Mouse (Mus musculus) stomach, embryonic 14.5 days (tissue): Measurements from ENCODE around the gene Ndrg3. TPM values are rescaled to one million over a fixed set of nuclear protein-coding genes. Genes with fewer than 3 reads are reported as not detected.

Experiments used
- ATAC-seq: fragments of 200-750 bp; cut with Nextera tagmentation; 2 replicates; pipeline ENCODE4 v1.8.0; 2017; ENCODE audit warnings: low read depth, moderate TSS enrichment; ENCODE audit not compliant: insufficient number of reproducible peaks, insufficient read depth, low FRiP score
- H3K27ac ChIP-seq: fragments of 300-500 bp; sonication (generic); 2 replicates; pipeline ENCODE4 v1.5.1; 2014; ENCODE audit warnings: mild to moderate bottlenecking, low read length, moderate library complexity, mixed read lengths
- H3K27me3 ChIP-seq: fragments of 300-500 bp; sonication (generic); 2 replicates; pipeline ENCODE4 v1.6.1; 2014; ENCODE audit warnings: low read length, control low read depth, mixed read lengths; ENCODE audit not compliant: control insufficient read depth, insufficient read depth
- H3K36me3 ChIP-seq: fragments of 300-500 bp; sonication (generic); 2 replicates; pipeline ENCODE4 v1.6.1; 2014; ENCODE audit warnings: mild to moderate bottlenecking, control low read depth, low read length, moderate library complexity, mixed read lengths; ENCODE audit not compliant: control insufficient read depth, insufficient read depth
- H3K4me1 ChIP-seq: fragments of 300-500 bp; sonication (generic); 2 replicates; pipeline ENCODE4 v1.6.1; 2014; ENCODE audit warnings: low read length, control low read depth, mixed read lengths; ENCODE audit not compliant: control insufficient read depth, insufficient read depth
- H3K4me2 ChIP-seq: fragments of 300-500 bp; sonication (generic); replicated peaks from 2 replicates; pipeline ENCODE4 v1.6.1; 2014; ENCODE audit warnings: low read depth, low read length, control low read depth
- H3K4me3 ChIP-seq: fragments of 300-500 bp; sonication (generic); 2 replicates; pipeline ENCODE4 v1.5.1; 2014; ENCODE audit warnings: low read depth, low read length, control low read depth
- H3K9ac ChIP-seq: fragments of 300-500 bp; sonication (generic); replicated peaks from 2 replicates; pipeline ENCODE4 v1.6.1; 2014; ENCODE audit warnings: low read depth, mild to moderate bottlenecking, control low read depth, low read length, moderate library complexity, mixed read lengths
- H3K9me3 ChIP-seq: fragments of 300-500 bp; sonication (generic); 2 replicates; pipeline ENCODE4 v1.6.1; 2016; ENCODE audit warnings: low read depth, low read length, control low read depth; ENCODE audit not compliant: control insufficient read depth
- WGBS: fragments of 180-500 bp; shearing (Covaris S2); extraction: QIAGEN DNeasy Blood & Tissue Kit; methylation state at CpG from one replicate; pipeline ENCODE4 v1.1.7; 2014; 5-methylcytosine and 5-hydroxymethylcytosine counted together
- polyA plus RNA-seq: library from polyadenylated mRNA; unstranded; fragments of >200 nt; fragmentation: Nextera tagmentation; extraction: Ambion mirVana; gene quantifications from 2 replicates; pipeline ENCODE4 v1.2.1, GENCODE M21; 2014

The Ndrg3 gene
- 44.4 and 45.1 TPM in 2 replicates for polyA plus RNA-seq

- H3K4me3 ChIP-seq, result peak within 1 kb of the TSS; percentile 77
- H3K27me3 ChIP-seq, result no peaks in the 10 kb centered on the region
- H3K9ac ChIP-seq, result peak within 1 kb of the TSS; percentile 83
- peaks cover 5% of the 10 kb centered on the region; the same call in 1 of the 2 replicates for H3K4me1 ChIP-seq
- ATAC-seq, result peak; percentile 97
- peak within 1 kb of the TSS; percentile 87 for H3K4me2 ChIP-seq
- under 1% methylated on average over 56 of the region's 66 CpGs for WGBS
- peak within 1 kb of the TSS; percentile 11; the same call in 1 of the 2 replicates for H3K27ac ChIP-seq
- H3K9me3 ChIP-seq, result no peaks in the 10 kb centered on the region
- peaks cover 16% of the 10 kb centered on the region for H3K36me3 ChIP-seq
These were observed at the start of gene Ndrg3 for GRCm38 (mm10) chr2:156991470-156992319. Gene Ndrg3, minus strand, starts transcription at chr2:156992056.

- Histone ChIP-seq H3K27me3 (no peaks in the 10 kb centered on the region), H3K36me3 (peaks cover 70% of the 10 kb centered on the region), H3K4me1 (no peaks in the 10 kb centered on the region), H3K27ac (no peak overlapping the region), H3K4me2 (no peak overlapping the region), H3K9ac (no peak overlapping the region), H3K9me3 (no peaks in the 10 kb centered on the region), H3K4me3 (no peak overlapping the region)
- WGBS, result 90% methylated on average over 7 of the region's 7 CpGs
- no peak for ATAC-seq
These were observed 49.6 kb upstream of the Ndrg3 start for GRCm38 (mm10) chr2:157041421-157041820.

GRCm38 (mm10) chr2:157040649-157041046 is 48.8 kb upstream of the Ndrg3 start:
- Histone ChIP-seq H3K4me3 (no peak overlapping the region), H3K9me3 (no peaks in the 10 kb centered on the region), H3K36me3 (peaks cover 72% of the 10 kb centered on the region), H3K9ac (no peak overlapping the region), H3K4me2 (no peak overlapping the region), H3K27ac (no peak overlapping the region), H3K4me1 (no peaks in the 10 kb centered on the region), H3K27me3 (no peaks in the 10 kb centered on the region)
- WGBS, result 81% methylated on average over 17 of the region's 17 CpGs
- ATAC-seq, result no peak

- no peak overlapping the region for H3K9ac ChIP-seq
- H3K4me2 ChIP-seq, result no peak overlapping the region
- no peak overlapping the region for H3K27ac ChIP-seq
- H3K9me3 ChIP-seq, result no peaks in the 10 kb centered on the region
- H3K27me3 ChIP-seq, result no peaks in the 10 kb centered on the region
- ATAC-seq, result 0 out of 2 replicates have a peak, but pooled peaks have one; percentile 49
- WGBS, result 88% methylated on average over 50 of the region's 50 CpGs
- no peaks in the 10 kb centered on the region for H3K4me1 ChIP-seq
- H3K4me3 ChIP-seq, result no peak overlapping the region
- H3K36me3 ChIP-seq, result peaks cover 73% of the 10 kb centered on the region
These were observed 48.2 kb upstream of the Ndrg3 start for GRCm38 (mm10) chr2:157039900-157040648.

GRCm38 (mm10) chr2:157037303-157037702 is 45.4 kb upstream of the Ndrg3 start:
- Histone ChIP-seq H3K27ac (no peak overlapping the region), H3K36me3 (peaks cover 82% of the 10 kb centered on the region), H3K4me1 (no peaks in the 10 kb centered on the region), H3K27me3 (no peaks in the 10 kb centered on the region), H3K4me3 (no peak overlapping the region), H3K4me2 (no peak overlapping the region), H3K9me3 (no peaks in the 10 kb centered on the region), H3K9ac (no peak overlapping the region)
- WGBS, result 90% methylated on average over 9 of the region's 9 CpGs
- no peak for ATAC-seq

- no peak for ATAC-seq
- H3K27ac ChIP-seq, result no peak overlapping the region
- no peak overlapping the region for H3K9ac ChIP-seq
- no peaks in the 10 kb centered on the region for H3K9me3 ChIP-seq
- H3K4me1 ChIP-seq, result no peaks in the 10 kb centered on the region
- WGBS, result 89% methylated on average over 8 of the region's 8 CpGs
- H3K4me2 ChIP-seq, result no peak overlapping the region
- H3K36me3 ChIP-seq, result peaks cover 77% of the 10 kb centered on the region
- no peaks in the 10 kb centered on the region for H3K27me3 ChIP-seq
- no peak overlapping the region for H3K4me3 ChIP-seq
These were observed 44.5 kb upstream of the Ndrg3 start for GRCm38 (mm10) chr2:157036400-157036799.

GRCm38 (mm10) chr2:157035371-157035770 is 43.5 kb upstream of the Ndrg3 start:
- H3K4me3 ChIP-seq, result no peak overlapping the region
- no peak for ATAC-seq
- peaks cover 75% of the 10 kb centered on the region for H3K36me3 ChIP-seq
- H3K27ac ChIP-seq, result no peak overlapping the region
- no peak overlapping the region for H3K9ac ChIP-seq
- no peaks in the 10 kb centered on the region for H3K9me3 ChIP-seq
- WGBS, result 94% methylated on average over 7 of the region's 7 CpGs
- no peak overlapping the region for H3K4me2 ChIP-seq
- H3K4me1 ChIP-seq, result no peaks in the 10 kb centered on the region
- no peaks in the 10 kb centered on the region for H3K27me3 ChIP-seq

GRCm38 (mm10) chr2:157030804-157031203 is 38.9 kb upstream of the Ndrg3 start:
- Histone ChIP-seq H3K4me2 (no peak overlapping the region), H3K9me3 (no peaks in the 10 kb centered on the region), H3K36me3 (peaks cover 81% of the 10 kb centered on the region), H3K27me3 (no peaks in the 10 kb centered on the region), H3K27ac (no peak overlapping the region), H3K9ac (no peak overlapping the region), H3K4me3 (no peak overlapping the region), H3K4me1 (no peaks in the 10 kb centered on the region)
- WGBS, result 35% methylated on average over 9 of the region's 9 CpGs
- ATAC-seq, result peak; percentile 67; the same call in 1 of the 2 replicates
